Mouse (Mus musculus): ENCODE results near the gene Plin4. TPM values are rescaled to one million over a fixed set of nuclear protein-coding genes. Genes with fewer than 3 reads are reported as not detected.

Gene Plin4
- total RNA-seq, 2 experiments from 2014 or later: 7.5 to 10.1 TPM

DNA sequence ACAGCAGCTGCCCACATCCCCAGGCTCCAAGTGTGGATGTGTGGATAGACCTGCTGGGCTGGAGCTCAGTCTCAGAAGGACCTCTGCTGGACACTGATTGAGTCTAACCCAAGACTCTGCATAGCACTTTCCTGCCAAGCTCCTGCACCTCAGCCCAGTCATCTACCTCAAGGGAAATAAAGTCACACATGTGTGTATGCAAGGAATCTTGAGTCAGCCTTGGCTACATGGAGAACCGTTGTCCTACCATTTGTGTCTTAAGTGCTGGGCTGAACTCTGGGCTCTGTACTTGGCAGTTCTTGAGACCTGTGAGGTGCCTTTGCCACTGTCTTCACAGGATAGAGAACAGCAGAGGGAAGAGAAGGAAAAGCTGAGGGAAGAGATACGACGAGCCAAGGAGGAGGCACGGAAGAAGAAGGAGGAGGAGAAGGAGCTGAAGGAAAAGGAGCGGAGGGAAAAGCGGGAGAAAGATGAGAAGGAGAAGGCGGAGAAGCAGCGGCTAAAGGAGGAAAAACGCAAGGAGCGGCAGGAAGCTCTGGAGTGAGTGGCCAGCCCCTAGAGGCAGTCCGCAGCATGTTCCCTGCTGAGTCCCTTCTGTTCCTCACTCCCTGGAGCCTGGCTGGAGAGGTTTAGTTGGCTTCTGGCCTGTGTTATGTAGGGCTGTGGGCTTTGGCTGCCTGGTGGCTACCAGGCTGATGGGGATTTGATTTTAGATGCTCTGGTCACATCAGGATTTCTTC, 52.1 kb downstream of the Plin4 start:
- H3K27ac ChIP-seq: peak overlapping the region; percentile 32; the same call in 1 of the 2 replicates
- no peak overlapping the region for H3K4me3 ChIP-seq
- no peak for DNase-seq (ENCODE audit: low spot score in 2 of 2)
- TF ChIP-seq CTCF (conservative IDR thresholded peaks at IDR 0.05): peak; percentile 38

DNA sequence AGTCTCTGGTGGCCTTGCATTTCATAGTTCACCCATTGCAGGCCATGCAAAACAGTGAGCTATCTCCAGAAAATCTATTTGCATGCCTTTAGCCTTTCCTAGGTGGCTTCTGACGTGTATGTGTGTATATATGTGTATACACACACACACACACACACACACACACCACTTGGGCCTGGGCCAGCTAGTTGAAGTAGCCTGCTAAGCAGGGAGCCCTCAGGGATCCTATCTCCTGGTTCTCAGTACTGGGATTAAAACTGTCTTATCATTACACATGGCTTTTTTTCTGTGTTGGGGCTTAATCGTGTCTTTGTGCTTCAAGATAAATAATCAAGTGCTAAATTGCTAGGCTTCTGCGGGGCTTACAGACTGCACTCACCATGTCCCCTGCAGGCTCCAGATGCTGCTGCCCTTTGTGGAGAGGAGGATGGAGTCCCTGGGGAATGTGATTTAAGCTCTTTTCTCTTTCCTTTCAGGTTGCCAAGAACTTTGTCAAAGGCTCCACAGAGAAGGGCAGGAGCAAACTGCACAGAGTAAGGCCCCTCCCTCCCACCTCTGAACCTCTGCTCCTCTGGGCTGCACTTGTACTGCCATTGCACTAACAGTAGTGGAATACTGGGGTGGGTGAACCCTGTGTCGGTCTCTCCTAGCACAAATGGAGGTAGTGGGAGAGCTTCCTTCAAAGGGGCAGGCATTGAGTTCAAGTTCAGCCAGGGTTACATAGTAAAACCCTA, 53.5 kb downstream of the Plin4 start:
- no peak for TF ChIP-seq CTCF (conservative IDR thresholded peaks at IDR 0.05)
- Histone ChIP-seq H3K4me3 (no peak overlapping the region), H3K27ac (no peak overlapping the region)
- no peak for DNase-seq (ENCODE audit: low spot score in 2 of 2)

DNA sequence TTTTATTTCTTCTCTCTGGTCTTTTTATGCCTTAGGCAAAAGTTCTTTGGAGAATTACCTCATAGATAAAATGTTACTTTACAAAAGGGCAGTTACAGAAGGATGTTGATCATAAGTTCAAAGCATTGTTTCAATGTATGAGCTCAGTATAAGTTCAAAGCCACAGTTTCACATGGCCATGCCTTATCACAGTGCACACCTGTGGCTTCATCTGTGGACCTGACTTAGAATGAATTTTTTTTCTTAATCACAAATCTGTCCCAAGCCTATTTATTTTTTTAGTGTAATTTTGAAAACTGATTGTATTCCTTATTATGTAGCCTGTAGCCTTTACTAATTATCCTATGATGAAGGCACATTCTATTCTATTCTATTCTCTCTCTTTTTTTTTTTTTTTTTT, 54.7 kb downstream of the Plin4 start:
- no peak for DNase-seq (ENCODE audit: low spot score in 2 of 2)
- TF ChIP-seq CTCF (conservative IDR thresholded peaks at IDR 0.05): no peak
- no peak overlapping the region for H3K4me3 ChIP-seq
- H3K27ac ChIP-seq: no peak overlapping the region

DNA sequence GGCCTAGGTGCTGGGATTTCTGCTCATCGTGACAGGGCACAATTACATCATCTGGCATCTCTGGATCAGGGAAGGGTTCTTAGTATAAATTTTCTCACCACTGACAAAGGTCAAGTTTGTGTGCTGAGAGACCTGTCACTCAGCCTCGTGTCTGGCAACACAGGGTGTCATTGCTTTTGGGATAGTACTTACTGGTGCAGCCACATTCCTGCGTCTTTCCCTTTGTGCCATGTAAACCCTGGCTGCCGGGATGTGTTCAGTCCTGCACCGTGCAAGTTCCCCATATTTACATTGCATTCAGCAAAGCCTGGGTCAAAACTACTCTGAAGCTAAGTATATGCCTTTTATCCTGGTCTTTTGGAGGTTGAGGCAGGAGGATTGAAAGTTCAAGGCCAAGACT, 58.2 kb downstream of the Plin4 start:
- DNase-seq (ENCODE audit: low spot score in 2 of 2): no peak
- Histone ChIP-seq H3K4me3 (no peak overlapping the region), H3K27ac (no peak overlapping the region)
- no peak for TF ChIP-seq CTCF (conservative IDR thresholded peaks at IDR 0.05)

Other genes starting within 250 kb of the Plin4 start
- gene Zfp119a, start 230.9 kb downstream of the Plin4 start, total RNA-seq (2021): 1 to 10 TPM; 5.0 to 7.4 TPM
- gene Zfp959, start 217.7 kb downstream of the Plin4 start, total RNA-seq (2021): 1 to 10 TPM; 6.2 to 6.9 TPM
- 1 to 10 TPM; 3.5 to 4.0 TPM for gene Zfp119b, start 160.3 kb downstream of the Plin4 start, total RNA-seq (2021)
- gene Ebi3, start 157.2 kb downstream of the Plin4 start, total RNA-seq (2021): 1 to 10 TPM; 1.0 to 1.6 TPM
- gene Yju2, start 150.7 kb downstream of the Plin4 start, total RNA-seq (2021): 10 to 100 TPM; 18.1 to 19.0 TPM
- 10 to 100 TPM; 23.7 to 28.4 TPM for gene Shd, start 139.3 kb downstream of the Plin4 start, total RNA-seq (2021)
- 10 to 100 TPM; 67.2 to 69.0 TPM for gene Fsd1, start 123.3 kb downstream of the Plin4 start, total RNA-seq (2021)
- 1 to 10 TPM; 2.2 to 2.8 TPM for gene Stap2, start 104.2 kb downstream of the Plin4 start, total RNA-seq (2021)
- gene Mpnd, start 104.1 kb downstream of the Plin4 start, total RNA-seq (2021): 100 to 1,000 TPM; 101 to 103 TPM
- 10 to 100 TPM; 63.0 to 69.7 TPM for gene Sh3gl1, start 73.2 kb downstream of the Plin4 start, total RNA-seq (2021)
- gene Chaf1a, start 69.4 kb downstream of the Plin4 start, total RNA-seq (2021): 1 to 10 TPM; 2.7 to 3.3 TPM
- gene Ubxn6, start 34.8 kb downstream of the Plin4 start, total RNA-seq (2021): 10 to 100 TPM; 82.9 to 89.3 TPM
- gene Hdgfl2, start 30.2 kb downstream of the Plin4 start, total RNA-seq (2021): 100 to 1,000 TPM; 122 to 135 TPM
- under 1 TPM; 0.54 to 0.76 TPM for gene Plin5, start 7.8 kb upstream of the Plin4 start, total RNA-seq (2021)
- 1 to 10 TPM in 1 of 2 experiments, under 1 TPM in 1; 0.77 to 1.6 TPM for gene Lrg1, start 12.2 kb upstream of the Plin4 start, total RNA-seq (2021)
- gene Sema6b, start 30.5 kb upstream of the Plin4 start, total RNA-seq (2021): 100 to 1,000 TPM; 125 to 133 TPM
- gene Tnfaip8l1, start 52.7 kb upstream of the Plin4 start, total RNA-seq (2021): 1 to 10 TPM; 5.4 to 7.0 TPM
- gene Mydgf, start 74.1 kb upstream of the Plin4 start, total RNA-seq (2021): 10 to 100 TPM; 40.6 to 41.1 TPM
- 10 to 100 TPM; 65.3 to 66.1 TPM for gene Dpp9, start 109.1 kb upstream of the Plin4 start, total RNA-seq (2021)
- 10 to 100 TPM; 36.4 to 37.1 TPM for gene Fem1a, start 147.0 kb upstream of the Plin4 start, total RNA-seq (2021)
- gene Ticam1, start 167.0 kb upstream of the Plin4 start, total RNA-seq (2021): 1 to 10 TPM; 6.1 to 7.1 TPM
- 10 to 100 TPM; 16.8 to 17.2 TPM for gene Plin3, start 183.1 kb upstream of the Plin4 start, total RNA-seq (2021)
- gene Arrdc5, start 190.5 kb upstream of the Plin4 start, total RNA-seq (2021): not detected
- 1 to 10 TPM; 1.7 to 2.1 TPM for gene Uhrf1, start 193.5 kb upstream of the Plin4 start, total RNA-seq (2021)
- gene Kdm4b, start 216.3 kb upstream of the Plin4 start, total RNA-seq (2021): 10 to 100 TPM; 87.8 to 96.3 TPM

Measured in layer of hippocampus, adult 2 months (tissue).